Mouse (Mus musculus): Measurements from ENCODE around the gene Lancl1.

DNA sequence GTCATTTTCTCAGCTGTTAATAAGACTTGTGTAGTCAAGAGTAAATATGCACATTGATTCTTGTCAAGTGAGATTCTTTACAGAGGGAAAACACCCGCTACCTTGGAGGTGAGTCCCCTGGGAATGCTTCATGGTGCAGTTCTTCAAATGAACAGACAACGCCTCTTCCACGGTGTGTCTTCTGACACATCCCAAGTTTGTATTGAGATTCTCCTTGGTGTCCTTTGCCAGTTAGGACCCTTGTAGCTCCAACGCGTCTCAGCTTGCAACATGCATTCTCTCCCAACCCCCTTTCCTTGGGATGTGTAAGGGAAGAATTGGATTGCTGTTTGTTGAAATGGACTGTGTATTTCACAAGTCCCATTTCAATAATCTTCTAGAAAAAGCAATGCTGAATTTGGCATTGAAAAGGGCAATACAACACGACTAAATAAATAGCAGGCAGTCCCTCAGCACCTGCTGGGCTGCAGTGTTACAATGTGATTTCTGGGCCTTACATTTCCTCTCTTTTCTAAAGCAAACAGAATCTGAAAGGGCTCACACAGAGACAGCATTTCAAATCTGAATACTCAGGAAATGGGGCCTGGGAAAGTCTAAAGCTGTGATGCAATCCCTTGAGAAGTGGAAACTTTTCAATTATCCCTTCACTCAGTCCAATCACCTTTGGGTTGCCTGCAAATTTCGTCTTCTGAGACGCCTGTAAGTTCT, 78.0 kb downstream of the Lancl1 start:
- TF ChIP-seq TCF3 (IDR thresholded peaks at IDR 0.05; ENCODE audit: insufficient read length, low read depth) = no peak
- TF ChIP-seq TCF12 (IDR thresholded peaks at IDR 0.05; ENCODE audit: insufficient read depth, poor library complexity, severe bottlenecking) = no peak
- no peak for TF ChIP-seq MAX (IDR thresholded peaks at IDR 0.05; ENCODE audit: low read depth)
- TF ChIP-seq POLR2A (IDR thresholded peaks at IDR 0.05; ENCODE audit: insufficient read length, low read depth) = no peak
- TF ChIP-seq CEBPB (IDR thresholded peaks at IDR 0.05; ENCODE audit: insufficient read depth, poor library complexity, severe bottlenecking) = no peak
- no peak for TF ChIP-seq E2F4 (IDR thresholded peaks at IDR 0.05; ENCODE audit: insufficient read depth)
- TF ChIP-seq REST (IDR thresholded peaks at IDR 0.05; ENCODE audit: insufficient read depth, insufficient read length) = no peak
- TF ChIP-seq MYOD1 (IDR thresholded peaks at IDR 0.05; ENCODE audit: control insufficient read depth in 1 of 3, insufficient read length in 2 of 3, low read depth in 2 of 3) = no peak
- no peak for TF ChIP-seq POLR2AphosphoS2 (IDR thresholded peaks at IDR 0.05; ENCODE audit: insufficient read length, low read depth)
- TF ChIP-seq USF1 (IDR thresholded peaks at IDR 0.05; ENCODE audit: low read depth) = no peak
- no peak for TF ChIP-seq SRF (IDR thresholded peaks at IDR 0.05; ENCODE audit: control insufficient read depth, insufficient read length, low read depth)
- TF ChIP-seq MYOG (IDR thresholded peaks at IDR 0.05; ENCODE audit: control insufficient read depth in 1 of 3, insufficient read depth in 1 of 3, insufficient read length in 2 of 3, low read depth in 2 of 3) = no peak
